Mouse (Mus musculus): Measurements from ENCODE around the gene Itpk1. TPM values are rescaled to one million over a fixed set of nuclear protein-coding genes. Genes with fewer than 3 reads are reported as not detected.

Itpk1 gene
- total RNA-seq (2014; rRNA removed): 47.5 and 66.5 TPM in 2 replicates
- polyA plus RNA-seq (2015; fragmentation: Nextera tagmentation; extraction: Ambion mirVana): 47.6 and 50.8 TPM in 2 replicates

DNA sequence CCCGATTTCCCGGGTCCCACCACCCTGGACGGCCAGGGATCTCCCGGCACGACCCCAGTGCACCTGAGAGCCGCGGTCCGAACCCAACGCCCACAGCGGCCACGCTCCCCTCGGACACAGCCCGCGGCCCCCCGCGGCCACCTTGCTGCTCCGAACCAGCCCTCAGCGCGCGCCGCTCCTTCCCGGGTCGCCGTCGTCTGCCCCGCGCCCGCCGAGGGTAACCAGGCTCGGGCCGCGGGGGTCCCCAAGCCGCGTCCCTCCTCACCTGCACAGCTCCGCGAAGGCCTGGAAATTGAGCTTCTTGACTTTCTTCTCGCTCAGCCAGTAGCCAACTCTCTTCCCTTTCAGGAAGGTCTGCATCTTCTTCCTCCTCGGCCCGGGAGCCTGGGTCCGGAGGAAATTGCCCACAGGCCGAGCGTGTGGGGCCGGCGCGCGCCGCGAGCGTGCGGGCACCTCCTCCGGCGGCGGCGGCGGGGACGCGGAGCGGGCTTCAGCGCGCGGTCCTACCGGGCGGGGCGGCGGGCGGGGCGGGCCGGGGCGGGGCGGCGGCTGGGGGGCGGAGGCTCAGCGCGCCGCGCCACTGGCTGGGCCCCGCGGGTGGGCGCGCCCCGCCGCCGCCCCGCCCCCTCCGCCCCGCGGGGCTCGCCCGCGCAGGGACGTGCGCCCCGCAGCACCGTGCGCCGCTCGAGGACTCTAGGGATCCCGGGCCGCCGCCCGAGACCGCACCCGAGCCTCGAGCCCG is at the start of gene Itpk1:
Gene Itpk1, minus strand, starts transcription at position 474 of the 742 bp plus-strand sequence.
- under 1% methylated on average over 89 of the region's 105 CpGs for WGBS

DNA sequence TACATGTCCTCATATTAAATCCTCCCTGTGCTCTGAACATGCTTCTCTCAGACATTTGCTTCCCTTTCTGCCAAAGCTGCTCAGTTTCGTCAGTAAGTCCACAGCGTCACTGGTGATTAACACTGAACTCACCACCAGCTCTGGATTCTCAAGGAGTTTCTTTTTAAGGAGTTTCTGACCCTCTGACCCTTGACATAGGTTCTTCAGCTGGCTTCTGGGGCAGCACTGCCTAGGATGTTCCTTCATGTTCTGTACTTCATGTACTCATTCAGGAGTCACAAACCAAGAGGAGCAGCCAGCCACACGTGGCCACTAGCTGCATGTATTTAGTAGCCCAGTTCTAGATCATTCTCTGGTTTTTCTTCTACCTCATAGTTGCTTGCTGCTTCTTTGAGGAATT is 43.5 kb upstream of the Itpk1 start:
- H3K9me3 ChIP-seq (ENCODE audit: low read length): no peaks in the 10 kb centered on the region
- TF ChIP-seq CTCF (IDR thresholded peaks at IDR 0.05; ENCODE audit: low read depth): no peak
- H3K4me1 ChIP-seq (ENCODE audit: insufficient read depth): peaks cover 10% of the 10 kb centered on the region
- H3K9ac ChIP-seq: no peak overlapping the region
- H3K4me3 ChIP-seq (ENCODE audit: low read depth, low read length): no peak overlapping the region
- whole genome bisulfite sequencing: 87% methylated on average over 3 of the region's 3 CpGs
- H3K36me3 ChIP-seq (ENCODE audit: insufficient read depth): peaks cover 14% of the 10 kb centered on the region; the same call in 1 of the 2 replicates
- no peak for DNase-seq
- no peak overlapping the region for H3K27ac ChIP-seq (ENCODE audit: low read depth, low read length)
- no peak for ATAC-seq
- H3K27me3 ChIP-seq (ENCODE audit: insufficient read depth, low read length): no peaks in the 10 kb centered on the region
- H3K4me2 ChIP-seq (ENCODE audit: low read depth): no peak overlapping the region

More for the DNA sequence above, at the start of gene Itpk1:
- no peak for TF ChIP-seq CTCF (IDR thresholded peaks at IDR 0.05; ENCODE audit: low read depth)
- H3K9me3 ChIP-seq (ENCODE audit: low read length): no peaks in the 10 kb centered on the region
- peak within 1 kb of the TSS; percentile 88 for H3K4me3 ChIP-seq (ENCODE audit: low read depth, low read length)
- DNase-seq: no peak
- peak within 1 kb of the TSS; percentile 96 for H3K27ac ChIP-seq (ENCODE audit: low read depth, low read length)
- peak within 1 kb of the TSS; percentile 90 for H3K9ac ChIP-seq
- H3K27me3 ChIP-seq (ENCODE audit: insufficient read depth, low read length): no peaks in the 10 kb centered on the region
- no peaks in the 10 kb centered on the region for H3K36me3 ChIP-seq (ENCODE audit: insufficient read depth)
- peak; percentile 91 for ATAC-seq
- peak within 1 kb of the TSS; percentile 79 for H3K4me2 ChIP-seq (ENCODE audit: low read depth)
- peaks cover 24% of the 10 kb centered on the region for H3K4me1 ChIP-seq (ENCODE audit: insufficient read depth)

DNA sequence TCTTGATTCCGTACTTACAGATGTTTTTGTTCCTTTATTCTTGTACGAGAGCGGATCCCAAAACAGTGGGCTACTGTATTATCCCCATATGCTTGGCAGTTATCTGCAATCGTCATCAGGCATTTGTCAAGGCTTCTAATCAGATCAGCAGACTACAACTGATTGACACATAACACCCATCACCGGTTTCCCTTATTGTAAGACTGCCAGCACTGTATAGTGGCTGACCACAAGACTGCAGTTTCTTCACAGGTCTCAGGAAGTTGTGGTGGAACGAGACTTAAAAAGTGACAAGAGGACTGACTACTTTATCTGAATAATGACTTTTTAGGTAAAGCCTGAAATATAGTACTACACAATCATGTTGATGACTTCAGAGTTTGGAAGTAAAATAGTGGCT is 40.1 kb upstream of the Itpk1 start:
- peaks cover 14% of the 10 kb centered on the region; the same call in 1 of the 2 replicates for H3K36me3 ChIP-seq (ENCODE audit: insufficient read depth)
- no peak for TF ChIP-seq CTCF (IDR thresholded peaks at IDR 0.05; ENCODE audit: low read depth)
- H3K4me3 ChIP-seq (ENCODE audit: low read depth, low read length): no peak overlapping the region
- H3K27ac ChIP-seq (ENCODE audit: low read depth, low read length): no peak overlapping the region
- ATAC-seq (no peak), DNase-seq (no peak)
- H3K9ac ChIP-seq: peak overlapping the region; percentile 82; the same call in 1 of the 2 replicates
- H3K4me1 ChIP-seq (ENCODE audit: insufficient read depth): peaks cover 19% of the 10 kb centered on the region
- WGBS: 54% methylated on average over 6 of the region's 6 CpGs
- no peaks in the 10 kb centered on the region for H3K9me3 ChIP-seq (ENCODE audit: low read length)
- peak overlapping the region; percentile 85 for H3K4me2 ChIP-seq (ENCODE audit: low read depth)
- H3K27me3 ChIP-seq (ENCODE audit: insufficient read depth, low read length): no peaks in the 10 kb centered on the region

DNA sequence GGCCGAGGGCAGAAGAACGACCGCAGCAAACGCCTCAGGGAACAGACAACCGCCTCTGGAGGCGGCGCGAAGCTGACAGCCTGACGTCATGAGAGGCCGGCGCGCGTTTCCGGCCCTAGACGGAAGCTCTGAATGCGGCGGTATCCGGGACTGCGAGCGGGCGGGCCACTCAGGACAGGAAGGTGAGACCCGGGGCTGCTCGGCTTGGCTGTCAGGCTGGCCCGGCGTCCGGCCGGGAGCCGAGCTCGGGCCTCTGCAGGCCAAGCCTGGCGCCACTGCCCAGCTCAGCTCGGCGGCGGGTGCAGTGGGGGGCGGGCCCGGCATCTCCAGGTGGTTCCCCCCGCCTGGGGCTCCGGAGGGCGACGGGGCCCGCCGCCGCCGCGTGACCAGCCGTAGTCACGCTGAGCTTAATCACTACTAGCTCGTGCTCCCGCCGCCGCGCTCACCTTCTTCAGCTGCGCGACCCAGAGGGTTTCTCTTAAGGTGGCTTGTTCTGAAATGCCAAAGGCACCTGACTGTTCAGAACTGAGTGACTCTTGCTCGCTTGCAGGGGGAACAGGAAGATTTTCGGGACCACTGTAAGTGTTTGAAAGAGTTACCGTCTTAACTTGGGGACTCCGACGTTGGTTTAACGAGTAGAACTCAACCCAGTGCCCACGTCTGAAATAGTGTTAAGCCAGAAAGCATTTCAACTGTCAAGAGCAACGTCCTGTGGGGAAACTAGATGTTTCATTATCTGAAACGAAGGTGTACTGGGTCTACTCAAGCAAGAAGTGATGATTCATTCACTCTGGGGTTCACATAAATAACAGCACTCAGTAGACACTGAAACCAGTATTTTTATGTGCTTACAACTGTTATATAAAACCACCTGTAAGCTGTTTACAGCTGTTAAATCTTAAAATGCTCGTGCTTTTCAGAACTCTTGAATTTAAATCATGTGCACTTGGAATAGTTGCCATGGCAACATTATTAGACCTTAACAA is 39.2 kb upstream of the Itpk1 start, which contains the start of the genes Moap1 and Tmem251:
Gene Moap1, minus strand, starts transcription at position 73 of the 986 bp plus-strand sequence.
Gene Tmem251, plus strand, starts transcription at position 174 of the 986 bp plus-strand sequence.
- H3K4me2 ChIP-seq (ENCODE audit: low read depth): peak within 1 kb of the TSS; percentile 85
- ATAC-seq (peak; percentile 99), DNase-seq (peak; percentile 92)
- no peaks in the 10 kb centered on the region for H3K9me3 ChIP-seq (ENCODE audit: low read length)
- H3K27me3 ChIP-seq (ENCODE audit: insufficient read depth, low read length): no peaks in the 10 kb centered on the region
- peak within 1 kb of the TSS; percentile 82 for H3K9ac ChIP-seq
- TF ChIP-seq CTCF (IDR thresholded peaks at IDR 0.05; ENCODE audit: low read depth): no peak; the same call in 1 of the 2 replicates
- WGBS: 2% methylated on average over 58 of the region's 63 CpGs
- peaks cover 14% of the 10 kb centered on the region; the same call in 1 of the 2 replicates for H3K36me3 ChIP-seq (ENCODE audit: insufficient read depth)
- H3K27ac ChIP-seq (ENCODE audit: low read depth, low read length): peak within 1 kb of the TSS; percentile 94
- H3K4me1 ChIP-seq (ENCODE audit: insufficient read depth): peaks cover 19% of the 10 kb centered on the region
- peak within 1 kb of the TSS; percentile 81 for H3K4me3 ChIP-seq (ENCODE audit: low read depth, low read length)

DNA sequence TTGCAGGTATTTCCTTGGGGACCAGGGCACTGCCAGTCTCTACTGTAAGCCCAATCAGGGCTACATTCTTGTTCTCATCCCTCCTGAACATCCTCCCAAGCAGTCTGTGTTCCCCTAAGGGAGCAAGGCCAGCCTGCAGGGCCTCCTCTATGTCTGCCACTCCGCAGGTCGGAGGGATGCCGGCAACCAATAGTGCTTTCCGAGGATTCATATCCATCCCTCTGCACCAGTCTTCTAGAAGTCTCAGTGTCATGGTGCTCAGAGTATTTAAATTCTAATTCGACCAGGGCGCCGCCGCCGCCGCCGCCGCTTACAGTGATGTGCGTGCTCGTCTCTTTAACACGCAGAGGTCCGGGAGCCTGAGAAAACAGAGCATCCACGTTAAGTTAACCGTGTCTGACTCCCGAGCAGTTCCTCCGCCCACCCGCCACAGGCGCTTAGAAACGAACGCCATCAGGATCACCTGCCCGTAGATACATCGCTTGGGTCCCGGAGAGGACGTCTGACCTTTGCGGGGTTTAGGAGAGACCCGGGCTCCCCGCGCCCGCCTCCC is 38.4 kb upstream of the Itpk1 start:
- 2% methylated on average over 33 of the region's 33 CpGs for WGBS
- peaks cover 19% of the 10 kb centered on the region for H3K4me1 ChIP-seq (ENCODE audit: insufficient read depth)

DNA sequence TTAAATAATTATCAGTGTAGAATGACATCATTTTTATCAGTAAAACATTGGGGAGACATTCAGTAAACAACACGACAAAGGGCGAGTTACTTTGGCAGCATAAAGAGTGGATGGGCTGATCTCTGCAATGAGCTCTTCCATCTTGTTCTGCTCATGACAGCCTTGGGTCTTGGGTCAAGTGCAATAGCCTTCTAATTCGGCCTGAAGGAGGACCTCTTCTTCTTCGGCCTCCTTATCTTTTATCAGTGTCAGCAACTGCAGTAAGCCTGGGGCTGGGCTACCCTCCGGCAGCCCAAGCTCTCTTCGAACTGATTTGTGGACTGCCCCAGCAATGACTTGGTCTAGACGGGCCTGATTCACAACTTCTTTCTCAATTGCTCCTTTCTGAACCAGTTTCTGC is 37.3 kb upstream of the Itpk1 start:
- 90% methylated on average over 7 of the region's 7 CpGs for WGBS
- Histone ChIP-seq H3K4me1 (ENCODE audit: insufficient read depth) (peaks cover 19% of the 10 kb centered on the region), H3K27me3 (ENCODE audit: insufficient read depth, low read length) (no peaks in the 10 kb centered on the region), H3K4me3 (ENCODE audit: low read depth, low read length) (no peak overlapping the region), H3K27ac (ENCODE audit: low read depth, low read length) (no peak overlapping the region), H3K36me3 (ENCODE audit: insufficient read depth) (peaks cover 7% of the 10 kb centered on the region; the same call in 1 of the 2 replicates), H3K9me3 (ENCODE audit: low read length) (no peaks in the 10 kb centered on the region), H3K9ac (peak overlapping the region; percentile 82; the same call in 1 of the 2 replicates), H3K4me2 (ENCODE audit: low read depth) (peak overlapping the region; percentile 85; the same call in 1 of the 2 replicates)
- DNase-seq: no peak
- no peak for ATAC-seq
- no peak for TF ChIP-seq CTCF (IDR thresholded peaks at IDR 0.05; ENCODE audit: low read depth)

More for the DNA sequence above, 38.4 kb upstream of the Itpk1 start:
- Histone ChIP-seq H3K27ac (ENCODE audit: low read depth, low read length) (peak overlapping the region; percentile 94), H3K9me3 (ENCODE audit: low read length) (no peaks in the 10 kb centered on the region), H3K9ac (peak overlapping the region; percentile 82), H3K4me3 (ENCODE audit: low read depth, low read length) (peak overlapping the region; percentile 81), H3K4me2 (ENCODE audit: low read depth) (peak overlapping the region; percentile 85), H3K27me3 (ENCODE audit: insufficient read depth, low read length) (no peaks in the 10 kb centered on the region), H3K36me3 (ENCODE audit: insufficient read depth) (peaks cover 7% of the 10 kb centered on the region; the same call in 1 of the 2 replicates)
- DNase-seq (no peak), ATAC-seq (peak; percentile 76)
- no peak for TF ChIP-seq CTCF (IDR thresholded peaks at IDR 0.05; ENCODE audit: low read depth)
